Mouse (Mus musculus) testis, adult 2 months (tissue): ENCODE measurements around the gene Insr. TPM values are rescaled to one million over a fixed set of nuclear protein-coding genes. Genes with fewer than 3 reads are reported as not detected.
"Not testable (repeated sequence)": the region's sequence is repeated elsewhere in the genome, so short reads cannot be mapped to it uniquely, and the experiment has no call there.

Experiments
- H3K27ac ChIP-seq: fragments of 200-500 bp; 2 replicates; pipeline ENCODE4 v1.5.1; 2012; ENCODE audit warnings: low read depth, low read length; ENCODE audit not compliant: control insufficient read depth, insufficient read depth
- H3K27me3 ChIP-seq: fragments of 200-500 bp; 2 replicates; pipeline ENCODE4 v1.6.1; 2012; ENCODE audit warnings: mild to moderate bottlenecking, low read length, moderate library complexity; ENCODE audit not compliant: control insufficient read depth, insufficient read depth
- H3K36me3 ChIP-seq: fragments of 200-500 bp; 2 replicates; pipeline ENCODE4 v1.6.1; 2012; ENCODE audit warnings: mild to moderate bottlenecking, low read length; ENCODE audit not compliant: control insufficient read depth, insufficient read depth
- H3K4me1 ChIP-seq: fragments of 200-500 bp; 2 replicates; pipeline ENCODE4 v1.6.1; 2012; ENCODE audit warnings: low read length; ENCODE audit not compliant: control insufficient read depth, insufficient read depth
- H3K4me3 ChIP-seq: fragments of 200-500 bp; 2 replicates; pipeline ENCODE4 v1.5.1; 2012; ENCODE audit warnings: low read depth, mild to moderate bottlenecking, low read length, moderate library complexity, mixed read lengths; ENCODE audit not compliant: control insufficient read depth
- CTCF ChIP-seq: fragments of 200-500 bp; IDR thresholded peaks from 2 replicates; pipeline ENCODE4 v1.5.1; 2012; ENCODE audit warnings: low read depth, mild to moderate bottlenecking, inconsistent platforms, low read length, moderate library complexity; ENCODE audit not compliant: control insufficient read depth, insufficient read depth, insufficient replicate concordance
- POLR2A ChIP-seq: fragments of 200-500 bp; IDR thresholded peaks from 2 replicates; pipeline ENCODE4 v1.6.1; 2012; ENCODE audit warnings: low read depth, mild to moderate bottlenecking, inconsistent platforms, low read length, moderate library complexity; ENCODE audit not compliant: control insufficient read depth
- polyA plus RNA-seq: library from polyadenylated mRNA; depleted of rRNA; stranded (reverse); fragments of >200 nt; gene quantifications from 2 replicates; pipeline ENCODE4 v1.2.3, GENCODE M21; 2012

Insr gene
- polyA plus RNA-seq, 1 experiment = 5.8 TPM

- Histone ChIP-seq H3K4me1 (no peaks in the 10 kb centered on the region; the same call in 1 of the 2 replicates), H3K36me3 (no peaks in the 10 kb centered on the region), H3K4me3 (no peak overlapping the region), H3K27ac (peak overlapping the region; percentile 52), H3K27me3 (no peaks in the 10 kb centered on the region)
- TF ChIP-seq CTCF (no peak), POLR2A (0 out of 2 replicates have a peak, but pooled peaks have one; percentile 22)
Observed at GRCm38 (mm10) chr8:3211456-3211855, 68.0 kb downstream of the Insr start.

GRCm38 (mm10) chr8:3209960-3210359, 69.5 kb downstream of the Insr start:
- Histone ChIP-seq H3K27ac (peak overlapping the region; percentile 67), H3K4me1 (no peaks in the 10 kb centered on the region), H3K27me3 (no peaks in the 10 kb centered on the region), H3K36me3 (no peaks in the 10 kb centered on the region), H3K4me3 (no peak overlapping the region)
- TF ChIP-seq CTCF (no peak), POLR2A (no peak)

GRCm38 (mm10) chr8:3209268-3209667, 70.1 kb downstream of the Insr start:
- peak overlapping the region; percentile 67 for H3K27ac ChIP-seq

DNA sequence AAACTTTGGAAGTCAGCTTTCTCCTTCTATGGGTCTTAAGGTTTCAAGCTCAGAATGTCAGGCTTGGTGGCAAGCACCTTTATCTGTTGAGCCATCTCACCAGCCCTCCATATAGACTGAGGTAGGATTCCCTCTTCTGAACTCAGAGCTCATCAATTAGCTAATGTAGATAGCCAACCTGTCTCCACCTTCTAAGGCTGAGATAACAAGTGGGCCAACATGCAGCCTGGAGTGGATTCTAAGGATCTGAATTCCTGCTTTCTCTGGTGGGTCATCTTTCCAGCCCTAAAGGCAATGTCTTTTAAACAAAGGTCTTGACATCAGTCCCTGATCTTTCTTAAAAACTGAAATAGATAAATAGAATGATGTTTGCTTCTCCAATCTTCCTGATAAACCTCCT, 70.7 kb downstream of the Insr start:
- no peaks in the 10 kb centered on the region for H3K36me3 ChIP-seq
- TF ChIP-seq POLR2A (no peak), CTCF (no peak)
- no peaks in the 10 kb centered on the region for H3K27me3 ChIP-seq
- no peak overlapping the region for H3K27ac ChIP-seq
- H3K4me3 ChIP-seq = no peak overlapping the region
- no peaks in the 10 kb centered on the region for H3K4me1 ChIP-seq

More at GRCm38 (mm10) chr8:3209268-3209667, 70.1 kb downstream of the Insr start:
- Histone ChIP-seq H3K4me3 (no peak overlapping the region), H3K27me3 (no peaks in the 10 kb centered on the region), H3K4me1 (no peaks in the 10 kb centered on the region), H3K36me3 (no peaks in the 10 kb centered on the region)
- TF ChIP-seq CTCF (no peak), POLR2A (no peak)

DNA sequence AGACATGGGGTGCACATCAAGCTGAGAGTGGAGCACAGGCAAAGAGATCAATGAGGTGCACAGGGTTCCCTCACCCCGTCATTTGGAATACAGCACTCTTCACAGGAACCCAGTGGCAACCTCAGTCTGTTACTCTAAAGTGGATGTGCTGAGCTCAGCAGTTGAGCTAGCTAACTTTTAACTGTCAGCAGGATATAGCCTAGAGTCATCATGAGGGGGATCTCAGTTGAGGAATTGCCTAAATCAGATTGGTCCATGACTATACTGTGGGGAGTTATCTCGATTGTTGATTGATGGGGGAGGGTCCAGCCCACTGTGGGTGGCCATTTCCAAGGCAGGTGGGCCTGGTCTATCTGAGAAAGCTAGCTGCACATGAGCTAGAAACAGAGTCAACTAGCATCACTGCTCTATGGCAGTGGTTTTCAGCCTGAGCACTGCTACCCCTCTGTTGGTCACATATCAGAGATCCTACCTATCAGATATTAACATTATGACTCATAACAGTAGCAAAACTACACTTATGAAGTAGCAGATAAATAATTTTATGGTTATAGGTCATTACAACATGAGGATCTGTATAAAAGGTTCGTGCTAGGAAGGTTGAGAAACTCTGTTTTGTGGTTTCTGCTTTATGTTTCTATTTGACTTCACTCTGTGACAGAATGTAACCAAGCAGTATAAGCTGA, 74.5 kb downstream of the Insr start:
- H3K36me3 ChIP-seq = no peaks in the 10 kb centered on the region
- no peaks in the 10 kb centered on the region for H3K4me1 ChIP-seq
- no peak overlapping the region for H3K4me3 ChIP-seq
- no peak overlapping the region for H3K27ac ChIP-seq
- TF ChIP-seq CTCF = no peak
- TF ChIP-seq POLR2A = no peak
- H3K27me3 ChIP-seq = no peaks in the 10 kb centered on the region

- Histone ChIP-seq H3K36me3 (no peaks in the 10 kb centered on the region), H3K27ac (no peak overlapping the region), H3K27me3 (no peaks in the 10 kb centered on the region), H3K4me3 (no peak overlapping the region), H3K4me1 (no peaks in the 10 kb centered on the region)
- TF ChIP-seq CTCF = no peak
- no peak for TF ChIP-seq POLR2A
Observed at GRCm38 (mm10) chr8:3202792-3203191, 76.6 kb downstream of the Insr start.

DNA sequence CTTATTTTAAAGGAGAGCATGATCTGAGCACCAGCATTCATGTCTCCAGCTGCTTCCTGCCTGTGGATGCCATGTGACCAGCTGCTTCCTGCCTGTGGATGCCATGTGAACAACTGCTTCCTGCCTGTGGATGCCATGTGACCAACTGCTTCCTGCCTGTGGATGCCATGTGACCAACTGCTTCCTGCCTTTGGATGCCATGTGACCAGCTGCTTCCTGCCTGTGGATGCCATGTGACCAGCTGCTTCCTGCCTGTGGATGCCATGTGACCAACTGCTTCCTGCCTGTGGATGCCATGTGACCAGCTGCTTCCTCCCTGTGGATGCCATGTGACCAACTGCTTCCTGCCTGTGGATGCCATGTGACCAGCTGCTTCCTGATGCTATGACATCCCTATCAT, 85.1 kb downstream of the Insr start:
- H3K36me3 ChIP-seq, H3K27ac ChIP-seq: not testable (repeated sequence)

GRCm38 (mm10) chr8:3191006-3191405, 88.4 kb downstream of the Insr start:
- no peak for TF ChIP-seq CTCF
- no peak for TF ChIP-seq POLR2A
- Histone ChIP-seq H3K27ac (no peak overlapping the region), H3K4me3 (no peak overlapping the region), H3K4me1 (no peaks in the 10 kb centered on the region), H3K36me3 (no peaks in the 10 kb centered on the region), H3K27me3 (no peaks in the 10 kb centered on the region)

More for the DNA sequence above, 85.1 kb downstream of the Insr start:
- not testable (repeated sequence) for H3K27me3 ChIP-seq, H3K4me3 ChIP-seq, H3K4me1 ChIP-seq
